8 mouse cellular contexts compared by ENCODE assay signal in genomic region chr2:34913218-34914068, GRCm38 (mm10). TPM values are rescaled to one million over a fixed set of nuclear protein-coding genes. Genes with fewer than 3 reads are reported as not detected.
DNase-seq lines count a peak whose midpoint lies in the region; ATAC-seq and TF ChIP-seq lines count a peak whose summit lies in the region.

Gene Phf19 (minus strand): TSS chr2:34914026.

- DNase-seq in kidney, adult 2 months = peak; percentile 43
- DNase-seq in kidney, adult 9 months = no peak
- DNase-seq in c-Kit-positive CD71-negative TER-119-negative erythroid progenitor cells, embryonic 14.5 days (ENCODE audit: low read depth) = peak; percentile 47
- peak; percentile 70 to 73 for DNase-seq in heart, adult 2 months
- DNase-seq in splenic B cell, adult 2 months (ENCODE audit: low read depth, low spot score) = peak; percentile 64
- no peak for DNase-seq in left cerebral cortex, adult 9 months (ENCODE audit: low spot score in 2 of 2)

- H3K79me2 ChIP-seq in heart, adult 2 months (replicated peaks; ENCODE audit: control insufficient read depth, insufficient read depth, low read length) = no peaks in the 10 kb centered on the region

- no peak for TF ChIP-seq CTCF in kidney, adult 2 months (conservative IDR thresholded peaks at IDR 0.05; ENCODE audit: insufficient read depth, insufficient read length, low read depth, low read length)
- TF ChIP-seq CTCF in heart, adult 2 months (IDR thresholded peaks at IDR 0.05) = no peak

- peak within 1 kb of the TSS; percentile 65 for H3K9ac ChIP-seq in heart, adult 2 months (ENCODE audit: low read depth, low read length)
- H3K9ac ChIP-seq in kidney, embryonic 16.5 days (replicated peaks; ENCODE audit: low read length) = peak within 1 kb of the TSS; percentile 81

- WGBS in kidney, adult 2 months = 1% methylated on average over 64 of the region's 64 CpGs
- 2% methylated on average over 61 of the region's 64 CpGs for WGBS in heart, adult 2 months
- 1% methylated on average over 58 of the region's 64 CpGs for WGBS in kidney, embryonic 16.5 days

- no peak within 1 kb of the TSS for H3K27ac ChIP-seq in kidney, adult 2 months (ENCODE audit: insufficient read depth, low read depth, low read length)
- peak within 1 kb of the TSS; percentile 62 for H3K27ac ChIP-seq in heart, adult 2 months
- peak within 1 kb of the TSS; percentile 79 for H3K27ac ChIP-seq in kidney, embryonic 16.5 days (ENCODE audit: low read length)

- no peak for TF ChIP-seq EP300 in heart, adult 2 months (IDR thresholded peaks at IDR 0.05; ENCODE audit: insufficient read depth, low read depth, low read length)

- intact Hi-C loops in heart, adult 2 months (cut with DNase I) = loop anchor here (1.0 kb wide), 1 partner anchor 57 kb away; no protein-coding TSS in a partner anchor

- ATAC-seq in kidney, embryonic 16.5 days (ENCODE audit: low FRiP score, low TSS enrichment) = peak; percentile 44
- ATAC-seq in megakaryocyte progenitor cell, adult 5-6 weeks (replicated peaks; ENCODE audit: poor library complexity) = peak; percentile 43; the same call in 1 of the 2 replicates

- 0 out of 2 replicates have a peak, but pooled peaks cover 2% of the 10 kb centered on the region for H3K27me3 ChIP-seq in kidney, adult 2 months (replicated peaks; ENCODE audit: control insufficient read depth, insufficient read depth, low read length)
- H3K27me3 ChIP-seq in heart, adult 2 months (ENCODE audit: control insufficient read depth, insufficient read depth, low read length) = no peaks in the 10 kb centered on the region
- H3K27me3 ChIP-seq in kidney, embryonic 16.5 days (ENCODE audit: insufficient read depth, low read length) = no peaks in the 10 kb centered on the region; the same call in 1 of the 2 replicates
- no peaks in the 10 kb centered on the region for H3K27me3 ChIP-seq in splenic B cell, adult 2 months (ENCODE audit: control insufficient read depth, insufficient read depth, low read length, poor library complexity, severe bottlenecking)

- no peaks in the 10 kb centered on the region for H3K36me3 ChIP-seq in kidney, adult 2 months (ENCODE audit: control insufficient read depth, insufficient read depth, low read length)
- no peaks in the 10 kb centered on the region for H3K36me3 ChIP-seq in heart, adult 2 months (ENCODE audit: control insufficient read depth, insufficient read depth, low read length)
- 0 out of 2 replicates have a peak, but pooled peaks cover 4% of the 10 kb centered on the region for H3K36me3 ChIP-seq in kidney, embryonic 16.5 days (ENCODE audit: insufficient read depth, low read length)
- no peaks in the 10 kb centered on the region for H3K36me3 ChIP-seq in splenic B cell, adult 2 months (ENCODE audit: control insufficient read depth, insufficient read depth, low read length, poor library complexity, severe bottlenecking)

- H3K9me3 ChIP-seq in kidney, embryonic 16.5 days (ENCODE audit: low read length) = no peaks in the 10 kb centered on the region

- peak within 1 kb of the TSS; percentile 39 for H3K4me3 ChIP-seq in kidney, adult 2 months (ENCODE audit: insufficient read depth, low read depth, low read length)
- peak within 1 kb of the TSS; percentile 56 for H3K4me3 ChIP-seq in heart, adult 2 months
- peak within 1 kb of the TSS; percentile 76 for H3K4me3 ChIP-seq in kidney, embryonic 16.5 days (ENCODE audit: low read length)

- TF ChIP-seq POLR2A in kidney, adult 2 months (IDR thresholded peaks at IDR 0.05; ENCODE audit: low read depth, low read length) = no peak
- TF ChIP-seq POLR2A in heart, adult 2 months (IDR thresholded peaks at IDR 0.05; ENCODE audit: insufficient read depth, low read depth, low read length) = no peak

- no peaks in the 10 kb centered on the region for H3K4me1 ChIP-seq in kidney, adult 2 months (ENCODE audit: control insufficient read depth, insufficient read depth, low read length)
- peaks cover 1% of the 10 kb centered on the region; the same call in 1 of the 2 replicates for H3K4me1 ChIP-seq in heart, adult 2 months (ENCODE audit: control insufficient read depth, insufficient read depth, low read length)
- peaks cover 20% of the 10 kb centered on the region for H3K4me1 ChIP-seq in kidney, embryonic 16.5 days (ENCODE audit: insufficient read depth, low read length)

- H3K4me2 ChIP-seq in kidney, embryonic 16.5 days (replicated peaks; ENCODE audit: low read depth, low read length) = peak within 1 kb of the TSS; percentile 99

RNA-seq across cellular contexts. Expression of gene Phf19, which starts in this region (rescaled TPM):
- polyA plus RNA-seq in kidney, adult 2 months (2012; rRNA removed) = 0.60 and 0.66 TPM in 2 replicates
- total RNA-seq in heart, adult 2 months (2021) = 1 to 10 TPM in 1 of 2 experiments, under 1 TPM in 1; 0.76 to 1.1 TPM
- 0.80 and 0.91 TPM in 2 replicates for polyA plus RNA-seq in heart, adult 2 months (2012; rRNA removed)
- polyA plus RNA-seq in kidney, embryonic 16.5 days (2015; fragmentation: Nextera tagmentation; extraction: Ambion mirVana) = 21.4 and 22.2 TPM in 2 replicates
- 6.9 and 8.8 TPM in 2 replicates for total RNA-seq in megakaryocyte progenitor cell, adult 5-6 weeks (2015)
- 6.5 and 10.0 TPM in 2 replicates for total RNA-seq in megakaryocyte progenitor cell, adult 5-6 weeks (2017)

Comparison
In these comparisons a context has a peak if more than half of its experiments do, and no peak if none do; other contexts are left out.
1. RNA of gene Phf19 (polyA plus RNA-seq): 21.4 to 22.2 TPM in kidney, embryonic 16.5 days; 0.80 to 0.91 TPM in heart, adult 2 months and 0.60 to 0.66 TPM in kidney, adult 2 months; every median in the first group is over 10 times any median in the second.
2. Peak in DNase-seq and H3K4me3 ChIP-seq in kidney, adult 2 months; RNA of the gene not detected or under 1 TPM.
3. DNase-seq: peak in c-Kit-positive CD71-negative TER-119-negative erythroid progenitor cells, embryonic 14.5 days (single experiment), heart, adult 2 months (2 of 2) and splenic B cell, adult 2 months (single experiment); none in kidney, adult 9 months (single experiment) and left cerebral cortex, adult 9 months (0 of 2).
4. Peak in every context shown above with its lines, with median percentiles within 50 percentile points of each other: H3K4me3 ChIP-seq.